8 mouse cellular contexts compared by ENCODE assay signal in the genomic region with DNA sequence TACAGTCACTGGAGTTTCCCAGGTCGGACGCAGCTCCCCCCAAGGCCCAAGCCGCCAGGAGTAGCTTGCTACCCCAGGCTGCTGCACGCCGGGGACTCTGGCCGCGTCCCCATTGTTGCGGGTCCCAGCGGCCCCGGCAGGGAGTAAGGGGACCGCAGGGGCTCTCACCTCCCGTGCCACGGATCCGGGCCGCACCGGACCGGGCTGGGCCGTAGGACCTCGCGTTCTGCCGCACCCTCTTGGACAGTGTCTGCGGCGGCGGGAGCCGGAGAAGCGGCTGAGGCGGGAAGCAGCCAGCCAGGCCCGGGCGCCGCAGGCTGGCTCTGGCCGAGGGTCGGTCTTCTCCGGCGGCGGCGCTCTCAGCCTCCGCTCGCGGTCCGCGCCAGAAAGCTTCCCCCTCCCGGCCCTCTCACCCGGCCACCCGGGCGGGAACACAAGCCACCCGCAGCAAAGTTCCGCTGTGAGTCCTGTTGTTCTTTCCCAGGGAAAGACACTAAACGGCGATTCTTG. TPM values are rescaled to one million over a fixed set of nuclear protein-coding genes. Genes with fewer than 3 reads are reported as not detected.
DNase-seq lines count a peak whose midpoint lies in the region; ATAC-seq and TF ChIP-seq lines count a peak whose summit lies in the region.

A gene (minus strand): TSS at position 383 of the 510 bp plus-strand sequence.

- H3K9me3 ChIP-seq in embryonic facial prominence, embryonic 13.5 days: no peaks in the 10 kb centered on the region
- H3K9me3 ChIP-seq in limb, embryonic 11.5 days (ENCODE audit: control insufficient read depth, low read length): no peaks in the 10 kb centered on the region
- no peaks in the 10 kb centered on the region for H3K9me3 ChIP-seq in midbrain, embryonic 13.5 days

- ATAC-seq in embryonic facial prominence, embryonic 13.5 days (ENCODE audit: insufficient number of reproducible peaks, insufficient read depth, low FRiP score, low TSS enrichment, low read depth): peak; percentile 68; the same call in 1 of the 2 replicates
- ATAC-seq in limb, embryonic 11.5 days (ENCODE audit: insufficient number of reproducible peaks, low FRiP score, low TSS enrichment, low read depth): peak; percentile 87
- ATAC-seq in midbrain, embryonic 13.5 days: peak; percentile 94

- peak within 1 kb of the TSS; percentile 100 for H3K4me3 ChIP-seq in embryonic facial prominence, embryonic 13.5 days
- H3K4me3 ChIP-seq in kidney, adult 2 months (ENCODE audit: insufficient read depth, low read depth, low read length): peak within 1 kb of the TSS; percentile 87
- H3K4me3 ChIP-seq in limb, embryonic 11.5 days (ENCODE audit: low read depth, low read length): peak within 1 kb of the TSS; percentile 79
- H3K4me3 ChIP-seq in midbrain, embryonic 13.5 days (replicated peaks): peak within 1 kb of the TSS; percentile 92
- H3K4me3 ChIP-seq in small intestine, adult 2 months (ENCODE audit: low read depth, low read length): peak within 1 kb of the TSS; percentile 80

- H3K27me3 ChIP-seq in embryonic facial prominence, embryonic 13.5 days: no peaks in the 10 kb centered on the region
- no peaks in the 10 kb centered on the region for H3K27me3 ChIP-seq in kidney, adult 2 months (replicated peaks; ENCODE audit: control insufficient read depth, insufficient read depth, low read length)
- no peaks in the 10 kb centered on the region for H3K27me3 ChIP-seq in limb, embryonic 11.5 days (ENCODE audit: control insufficient read depth, insufficient read depth, low read length)
- no peaks in the 10 kb centered on the region for H3K27me3 ChIP-seq in midbrain, embryonic 13.5 days
- H3K27me3 ChIP-seq in small intestine, adult 2 months (ENCODE audit: control insufficient read depth, insufficient read depth, low read length): no peaks in the 10 kb centered on the region

- TF ChIP-seq POLR2A in kidney, adult 2 months (IDR thresholded peaks at IDR 0.05; ENCODE audit: low read depth, low read length): no peak
- no peak for TF ChIP-seq POLR2A in small intestine, adult 2 months (IDR thresholded peaks at IDR 0.05; ENCODE audit: low read depth, low read length)

- no peak for TF ChIP-seq CTCF in kidney, adult 2 months (conservative IDR thresholded peaks at IDR 0.05; ENCODE audit: insufficient read depth, insufficient read length, low read depth, low read length)
- TF ChIP-seq CTCF in small intestine, adult 2 months (IDR thresholded peaks at IDR 0.05; ENCODE audit: extremely low read depth, insufficient read length, insufficient replicate concordance, low read depth, low read length): no peak

- H3K36me3 ChIP-seq in embryonic facial prominence, embryonic 13.5 days: no peaks in the 10 kb centered on the region
- H3K36me3 ChIP-seq in kidney, adult 2 months (ENCODE audit: control insufficient read depth, insufficient read depth, low read length): no peaks in the 10 kb centered on the region
- no peaks in the 10 kb centered on the region for H3K36me3 ChIP-seq in limb, embryonic 11.5 days (ENCODE audit: control insufficient read depth, insufficient read depth, low read length)
- H3K36me3 ChIP-seq in midbrain, embryonic 13.5 days: no peaks in the 10 kb centered on the region
- no peaks in the 10 kb centered on the region for H3K36me3 ChIP-seq in small intestine, adult 2 months (ENCODE audit: control insufficient read depth, insufficient read depth, low read length)

- peak; percentile 75 for DNase-seq in 3T3-L1 (ENCODE audit: low read depth, low spot score)
- DNase-seq in adrenal gland, postnatal 36 days: peak; percentile 91 to 92
- DNase-seq in heart, adult 18-20 months: peak; percentile 86 to 93
- DNase-seq in kidney, adult 2 months: peak; percentile 91
- peak; percentile 94 for DNase-seq in limb, embryonic 11.5 days (ENCODE audit: low spot score)

- under 1% methylated on average over 49 of the region's 49 CpGs for WGBS in embryonic facial prominence, embryonic 13.5 days
- under 1% methylated on average over 49 of the region's 49 CpGs for WGBS in kidney, adult 2 months
- under 1% methylated on average over 49 of the region's 49 CpGs for WGBS in limb, embryonic 11.5 days
- under 1% methylated on average over 49 of the region's 49 CpGs for WGBS in midbrain, embryonic 13.5 days
- WGBS in small intestine, adult 2 months: under 1% methylated on average over 49 of the region's 49 CpGs

- H3K4me2 ChIP-seq in embryonic facial prominence, embryonic 13.5 days: peak within 1 kb of the TSS; percentile 89
- peak within 1 kb of the TSS; percentile 59 for H3K4me2 ChIP-seq in limb, embryonic 11.5 days (ENCODE audit: low read depth, severe bottlenecking)
- peak within 1 kb of the TSS; percentile 88 for H3K4me2 ChIP-seq in midbrain, embryonic 13.5 days (replicated peaks)

- peak within 1 kb of the TSS; percentile 93 for H3K27ac ChIP-seq in embryonic facial prominence, embryonic 13.5 days
- peak within 1 kb of the TSS; percentile 67 for H3K27ac ChIP-seq in kidney, adult 2 months (ENCODE audit: insufficient read depth, low read depth, low read length)
- H3K27ac ChIP-seq in limb, embryonic 11.5 days (replicated peaks; ENCODE audit: low read depth, low read length): peak within 1 kb of the TSS; percentile 70
- peak within 1 kb of the TSS; percentile 87 for H3K27ac ChIP-seq in midbrain, embryonic 13.5 days
- H3K27ac ChIP-seq in small intestine, adult 2 months (ENCODE audit: insufficient read depth, low read depth, low read length): peak within 1 kb of the TSS; percentile 38

- peaks cover 10% of the 10 kb centered on the region for H3K4me1 ChIP-seq in embryonic facial prominence, embryonic 13.5 days
- H3K4me1 ChIP-seq in kidney, adult 2 months (ENCODE audit: control insufficient read depth, insufficient read depth, low read length): peaks cover 23% of the 10 kb centered on the region; the same call in 1 of the 2 replicates
- peaks cover 3% of the 10 kb centered on the region; the same call in 1 of the 2 replicates for H3K4me1 ChIP-seq in limb, embryonic 11.5 days (ENCODE audit: control insufficient read depth, insufficient read depth, low read length)
- peaks cover 24% of the 10 kb centered on the region for H3K4me1 ChIP-seq in midbrain, embryonic 13.5 days (replicated peaks)
- H3K4me1 ChIP-seq in small intestine, adult 2 months (ENCODE audit: control insufficient read depth, insufficient read depth, insufficient read length, low read length): peaks cover 16% of the 10 kb centered on the region; the same call in 1 of the 2 replicates

- H3K9ac ChIP-seq in embryonic facial prominence, embryonic 13.5 days: peak within 1 kb of the TSS; percentile 100
- peak within 1 kb of the TSS; percentile 95 for H3K9ac ChIP-seq in limb, embryonic 11.5 days (ENCODE audit: low read length)
- peak within 1 kb of the TSS; percentile 98 for H3K9ac ChIP-seq in midbrain, embryonic 13.5 days (replicated peaks)

RNA-seq across cellular contexts. Expression of the gene that starts here (rescaled TPM):
- total RNA-seq in adrenal gland, postnatal 36 days (2021): 10 to 100 TPM; 20.4 to 25.2 TPM
- 8.5 and 9.6 TPM in 2 replicates for polyA plus RNA-seq in embryonic facial prominence, embryonic 13.5 days (2015; fragmentation: Nextera tagmentation; extraction: Ambion mirVana)
- 1 to 10 TPM; 9.0 to 9.2 TPM for total RNA-seq in heart, adult 18-20 months (2021)
- 17.6 and 18.6 TPM in 2 replicates for polyA plus RNA-seq in kidney, adult 2 months (2012; rRNA removed)
- 7.5 and 7.7 TPM in 2 replicates for polyA plus RNA-seq in limb, embryonic 11.5 days (2014; fragmentation: Nextera tagmentation; extraction: Ambion mirVana)
- 8.6 and 10.5 TPM in 2 replicates for polyA plus RNA-seq in midbrain, embryonic 13.5 days (2015; fragmentation: Nextera tagmentation; extraction: Ambion mirVana)
- polyA plus RNA-seq in small intestine, adult 2 months (2012; rRNA removed): 19.3 and 34.9 TPM in 2 replicates

Comparison
In these comparisons a context has a peak if more than half of its experiments do, and no peak if none do; other contexts are left out.
1. Peak in every context shown above with its lines: DNase-seq, ATAC-seq, H3K4me3 ChIP-seq and H3K27ac ChIP-seq.
2. H3K27ac ChIP-seq: peak in every context shown above with its lines; median percentile 93 in embryonic facial prominence, embryonic 13.5 days; 87 in midbrain, embryonic 13.5 days; 70 in limb, embryonic 11.5 days; 67 in kidney, adult 2 months; 38 in small intestine, adult 2 months.